Mouse (Mus musculus): ENCODE data around the gene Dpp6. TPM values are rescaled to one million over a fixed set of nuclear protein-coding genes. Genes with fewer than 3 reads are reported as not detected.

Dpp6 gene
- polyA plus RNA-seq, 1 experiment from 2014 or later, result 3.5 TPM

DNA sequence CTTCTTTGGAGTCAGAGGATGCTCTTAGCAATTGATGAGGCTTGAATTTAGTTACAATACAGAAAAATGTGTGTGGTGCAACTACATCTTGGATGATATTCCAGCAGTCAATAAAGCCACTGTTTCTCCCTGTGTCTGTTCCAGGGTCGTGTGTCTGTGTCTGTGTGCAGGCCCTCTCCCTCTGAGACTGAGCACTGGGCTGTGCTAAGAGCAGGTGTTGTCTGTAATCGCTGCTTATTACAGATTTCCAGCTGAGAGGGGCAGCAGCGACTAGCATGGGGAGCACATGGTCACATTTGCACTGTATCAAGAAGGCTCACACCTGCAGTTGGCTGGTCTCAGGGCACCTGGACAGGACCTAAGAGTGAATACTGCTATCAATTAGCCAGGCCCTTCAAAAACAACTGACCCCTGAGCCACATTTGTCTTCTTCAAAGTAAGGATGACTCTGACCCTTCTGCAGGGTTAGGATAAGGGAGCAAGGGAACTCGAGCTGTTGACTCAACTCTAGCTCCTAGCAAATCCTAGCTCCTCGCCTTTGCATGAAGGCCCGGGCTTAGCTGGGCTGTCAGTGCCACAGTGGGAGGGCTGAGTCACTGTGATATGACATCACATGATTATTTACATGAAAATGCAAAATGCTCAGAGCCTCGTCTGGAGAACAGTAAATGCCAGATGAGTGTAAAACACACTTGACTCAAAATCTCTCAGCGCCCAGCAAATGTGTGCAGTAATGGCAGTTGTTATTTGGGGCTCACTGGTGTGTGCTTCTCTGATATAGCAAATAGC lies 771.2 kb downstream of the Dpp6 start:
- no peak overlapping the region for H3K4me3 ChIP-seq
- no peak overlapping the region for H3K9ac ChIP-seq
- no peaks in the 10 kb centered on the region for H3K36me3 ChIP-seq
- H3K27ac ChIP-seq, result no peak overlapping the region
- no peaks in the 10 kb centered on the region for H3K27me3 ChIP-seq
- no peak for ATAC-seq (ENCODE audit: insufficient number of reproducible peaks, insufficient read depth, low FRiP score, low TSS enrichment, low read depth)
- 58% methylated on average over 8 of the region's 8 CpGs for WGBS
- no peaks in the 10 kb centered on the region for H3K9me3 ChIP-seq
- H3K4me2 ChIP-seq, result no peak overlapping the region
- H3K4me1 ChIP-seq, result no peaks in the 10 kb centered on the region

DNA sequence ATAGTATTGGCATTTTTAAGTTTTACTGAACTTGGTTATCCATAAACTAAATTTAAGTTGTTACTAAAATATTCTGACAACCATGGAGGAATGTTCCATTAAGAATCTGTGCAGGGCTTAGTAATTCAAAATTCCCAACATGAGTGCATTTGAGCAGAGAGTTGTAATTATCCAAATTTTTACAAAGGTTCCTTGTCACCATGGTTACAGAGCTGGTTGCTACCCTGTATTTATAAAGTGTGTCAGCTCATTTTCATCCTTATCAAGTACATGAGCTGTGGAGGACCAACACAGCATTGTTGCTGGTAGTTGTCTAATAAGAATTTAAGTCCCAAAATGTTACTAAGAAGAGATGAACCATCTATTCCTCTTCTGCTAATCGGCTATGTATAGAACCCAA lies 787.1 kb downstream of the Dpp6 start:
- no peak overlapping the region for H3K4me2 ChIP-seq
- H3K9me3 ChIP-seq, result no peaks in the 10 kb centered on the region
- 79% methylated on average over 1 of the region's 1 CpGs for WGBS
- H3K4me1 ChIP-seq, result no peaks in the 10 kb centered on the region
- no peak overlapping the region for H3K4me3 ChIP-seq
- H3K36me3 ChIP-seq, result no peaks in the 10 kb centered on the region
- no peaks in the 10 kb centered on the region for H3K27me3 ChIP-seq
- no peak overlapping the region for H3K27ac ChIP-seq
- ATAC-seq (ENCODE audit: insufficient number of reproducible peaks, insufficient read depth, low FRiP score, low TSS enrichment, low read depth), result no peak
- H3K9ac ChIP-seq, result no peak overlapping the region

DNA sequence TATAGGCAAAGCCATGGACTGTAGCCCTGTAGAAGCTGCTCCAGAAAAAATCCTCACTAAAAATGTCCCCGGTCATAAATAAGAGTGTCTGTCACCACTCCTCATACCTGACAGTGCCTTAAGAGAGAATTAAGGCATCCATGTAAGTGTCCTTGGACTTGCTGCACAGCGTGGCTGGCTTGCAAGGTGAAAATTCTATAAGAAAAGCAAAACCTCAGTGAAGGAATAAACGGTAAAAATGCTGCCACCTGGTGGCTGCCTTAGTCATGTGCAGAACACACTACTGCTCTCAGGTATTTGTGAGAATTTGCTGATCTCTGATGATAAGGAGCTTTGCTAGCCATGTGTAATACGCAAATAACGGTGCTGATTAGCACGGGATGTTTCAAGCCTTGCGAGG lies 798.8 kb downstream of the Dpp6 start:
- no peaks in the 10 kb centered on the region for H3K4me1 ChIP-seq
- no peaks in the 10 kb centered on the region for H3K27me3 ChIP-seq
- no peak overlapping the region for H3K9ac ChIP-seq
- 35% methylated on average over 7 of the region's 7 CpGs for WGBS
- no peak overlapping the region for H3K27ac ChIP-seq
- ATAC-seq (ENCODE audit: insufficient number of reproducible peaks, insufficient read depth, low FRiP score, low TSS enrichment, low read depth), result no peak
- no peak overlapping the region for H3K4me2 ChIP-seq
- no peaks in the 10 kb centered on the region for H3K9me3 ChIP-seq
- no peak overlapping the region for H3K4me3 ChIP-seq
- H3K36me3 ChIP-seq, result no peaks in the 10 kb centered on the region

DNA sequence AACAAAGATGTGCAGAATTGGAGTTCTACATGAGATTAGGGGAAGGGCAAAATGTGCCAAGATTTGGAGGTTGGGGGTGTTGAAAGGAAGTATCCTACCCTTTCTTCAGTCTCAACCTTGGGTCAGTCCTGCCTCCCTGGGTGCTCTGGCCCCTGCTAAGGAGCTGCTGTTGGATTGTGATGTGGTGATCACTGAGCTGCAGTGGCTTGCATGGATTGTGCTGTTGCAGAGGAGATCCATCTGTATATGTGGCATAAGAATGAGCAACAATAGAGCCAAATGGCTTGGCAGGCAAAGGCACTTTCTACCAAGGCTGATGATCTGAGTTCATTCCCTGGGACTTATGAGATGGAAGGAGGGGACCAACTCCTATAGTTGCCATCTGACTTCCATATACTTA lies 804.8 kb downstream of the Dpp6 start:
- Histone ChIP-seq H3K27me3 (no peaks in the 10 kb centered on the region), H3K36me3 (no peaks in the 10 kb centered on the region), H3K4me1 (no peaks in the 10 kb centered on the region), H3K9ac (no peak overlapping the region), H3K9me3 (no peaks in the 10 kb centered on the region), H3K4me2 (no peak overlapping the region), H3K4me3 (no peak overlapping the region), H3K27ac (no peak overlapping the region)
- ATAC-seq (ENCODE audit: insufficient number of reproducible peaks, insufficient read depth, low FRiP score, low TSS enrichment, low read depth), result no peak

DNA sequence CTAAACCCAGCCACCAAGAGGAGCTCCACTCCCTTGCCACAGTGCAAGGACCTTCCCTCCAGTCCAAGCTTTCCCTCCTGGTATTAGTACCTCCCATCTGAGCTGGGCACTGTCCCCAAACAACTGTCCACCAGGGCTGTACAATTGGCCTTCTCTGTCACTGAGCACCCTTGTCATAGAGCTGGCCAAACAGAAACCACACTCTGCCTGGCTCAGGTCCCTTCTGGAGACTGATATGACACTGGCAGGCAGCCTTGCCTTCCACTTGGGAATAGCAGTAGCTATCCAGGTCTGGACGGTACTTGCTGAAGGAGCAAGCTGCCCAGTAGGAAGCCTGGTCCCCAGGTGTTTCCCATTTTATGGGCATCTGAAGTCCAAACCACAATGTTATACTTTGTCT lies 806.9 kb downstream of the Dpp6 start:
- Histone ChIP-seq H3K4me2 (no peak overlapping the region), H3K36me3 (no peaks in the 10 kb centered on the region), H3K9me3 (no peaks in the 10 kb centered on the region), H3K27ac (no peak overlapping the region), H3K4me3 (no peak overlapping the region), H3K9ac (no peak overlapping the region), H3K4me1 (no peaks in the 10 kb centered on the region), H3K27me3 (no peaks in the 10 kb centered on the region)
- 45% methylated on average over 1 of the region's 1 CpGs for WGBS
- ATAC-seq (ENCODE audit: insufficient number of reproducible peaks, insufficient read depth, low FRiP score, low TSS enrichment, low read depth), result no peak

DNA sequence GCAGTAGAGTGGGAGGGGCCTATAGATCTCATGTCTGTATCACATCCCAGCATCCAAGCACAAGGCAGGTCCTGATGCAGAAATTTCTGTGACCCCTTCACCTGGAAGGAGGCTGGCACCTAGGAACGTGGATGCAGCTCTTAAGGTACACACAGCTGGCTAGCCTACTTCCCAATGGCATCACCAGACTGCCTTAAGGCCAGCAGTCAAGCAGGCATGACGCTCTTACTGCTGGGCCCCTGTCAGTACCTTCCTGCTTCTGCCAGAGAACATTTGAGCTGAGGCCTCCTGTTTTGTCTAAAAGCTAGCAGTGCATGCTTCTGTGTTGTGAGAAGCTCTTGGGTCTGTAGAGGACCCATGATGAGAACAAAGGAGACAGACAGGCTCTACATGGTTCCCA lies 815.1 kb downstream of the Dpp6 start:
- Histone ChIP-seq H3K36me3 (no peaks in the 10 kb centered on the region), H3K9me3 (no peaks in the 10 kb centered on the region), H3K4me3 (no peak overlapping the region), H3K4me2 (no peak overlapping the region), H3K4me1 (no peaks in the 10 kb centered on the region), H3K27ac (no peak overlapping the region), H3K9ac (no peak overlapping the region), H3K27me3 (no peaks in the 10 kb centered on the region)
- WGBS, result 84% methylated on average over 2 of the region's 2 CpGs
- no peak for ATAC-seq (ENCODE audit: insufficient number of reproducible peaks, insufficient read depth, low FRiP score, low TSS enrichment, low read depth)

DNA sequence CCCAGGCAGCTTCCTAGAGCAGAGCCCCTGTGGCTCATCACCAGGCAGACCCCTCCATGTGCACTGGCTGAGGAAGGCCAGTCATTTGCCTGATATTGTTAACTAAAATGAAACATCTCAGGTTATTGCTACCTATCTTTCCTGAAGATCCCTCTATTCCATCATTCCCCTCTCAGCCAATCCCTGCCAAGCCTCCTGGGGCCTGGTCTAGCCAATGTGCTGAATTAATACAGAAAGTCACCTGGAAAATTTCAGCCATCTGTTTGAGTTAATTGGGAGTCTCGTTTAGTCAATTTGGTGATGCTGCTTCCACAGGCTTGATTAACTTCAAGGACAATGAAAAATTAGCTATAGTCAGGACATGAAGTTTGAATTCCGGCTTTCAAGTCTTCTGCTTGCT lies 818.9 kb downstream of the Dpp6 start:
- 67% methylated on average over 2 of the region's 2 CpGs for WGBS
- H3K4me2 ChIP-seq, result no peak overlapping the region
- no peaks in the 10 kb centered on the region for H3K4me1 ChIP-seq
- ATAC-seq (ENCODE audit: insufficient number of reproducible peaks, insufficient read depth, low FRiP score, low TSS enrichment, low read depth), result no peak
- no peaks in the 10 kb centered on the region for H3K9me3 ChIP-seq
- no peaks in the 10 kb centered on the region for H3K27me3 ChIP-seq
- H3K36me3 ChIP-seq, result no peaks in the 10 kb centered on the region
- no peak overlapping the region for H3K4me3 ChIP-seq
- no peak overlapping the region for H3K27ac ChIP-seq
- no peak overlapping the region for H3K9ac ChIP-seq

DNA sequence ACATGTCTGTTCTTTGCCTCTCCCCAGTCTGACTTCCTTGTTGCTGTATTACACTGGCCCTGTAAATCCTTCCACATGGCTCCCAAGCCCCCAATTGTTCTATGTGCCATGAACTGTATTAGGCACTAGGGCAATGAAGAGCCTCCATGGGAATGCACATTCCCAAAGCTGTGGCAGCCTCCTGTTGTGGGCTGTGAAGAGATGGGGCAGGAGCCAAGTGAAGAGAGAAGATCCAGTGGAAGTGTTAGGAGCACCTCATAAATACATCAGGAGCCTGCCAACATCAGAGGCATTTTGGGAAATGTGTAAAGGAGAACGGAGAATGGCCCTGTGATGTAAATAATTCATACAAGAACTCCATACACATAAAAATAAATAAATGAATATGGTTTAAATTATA lies 824.9 kb downstream of the Dpp6 start:
- H3K4me1 ChIP-seq, result no peaks in the 10 kb centered on the region
- 87% methylated on average over 1 of the region's 1 CpGs for WGBS
- no peak overlapping the region for H3K4me2 ChIP-seq
- H3K27ac ChIP-seq, result no peak overlapping the region
- H3K9ac ChIP-seq, result no peak overlapping the region
- H3K36me3 ChIP-seq, result no peaks in the 10 kb centered on the region
- H3K9me3 ChIP-seq, result no peaks in the 10 kb centered on the region
- H3K4me3 ChIP-seq, result no peak overlapping the region
- H3K27me3 ChIP-seq, result no peaks in the 10 kb centered on the region
- ATAC-seq (ENCODE audit: insufficient number of reproducible peaks, insufficient read depth, low FRiP score, low TSS enrichment, low read depth), result no peak

DNA sequence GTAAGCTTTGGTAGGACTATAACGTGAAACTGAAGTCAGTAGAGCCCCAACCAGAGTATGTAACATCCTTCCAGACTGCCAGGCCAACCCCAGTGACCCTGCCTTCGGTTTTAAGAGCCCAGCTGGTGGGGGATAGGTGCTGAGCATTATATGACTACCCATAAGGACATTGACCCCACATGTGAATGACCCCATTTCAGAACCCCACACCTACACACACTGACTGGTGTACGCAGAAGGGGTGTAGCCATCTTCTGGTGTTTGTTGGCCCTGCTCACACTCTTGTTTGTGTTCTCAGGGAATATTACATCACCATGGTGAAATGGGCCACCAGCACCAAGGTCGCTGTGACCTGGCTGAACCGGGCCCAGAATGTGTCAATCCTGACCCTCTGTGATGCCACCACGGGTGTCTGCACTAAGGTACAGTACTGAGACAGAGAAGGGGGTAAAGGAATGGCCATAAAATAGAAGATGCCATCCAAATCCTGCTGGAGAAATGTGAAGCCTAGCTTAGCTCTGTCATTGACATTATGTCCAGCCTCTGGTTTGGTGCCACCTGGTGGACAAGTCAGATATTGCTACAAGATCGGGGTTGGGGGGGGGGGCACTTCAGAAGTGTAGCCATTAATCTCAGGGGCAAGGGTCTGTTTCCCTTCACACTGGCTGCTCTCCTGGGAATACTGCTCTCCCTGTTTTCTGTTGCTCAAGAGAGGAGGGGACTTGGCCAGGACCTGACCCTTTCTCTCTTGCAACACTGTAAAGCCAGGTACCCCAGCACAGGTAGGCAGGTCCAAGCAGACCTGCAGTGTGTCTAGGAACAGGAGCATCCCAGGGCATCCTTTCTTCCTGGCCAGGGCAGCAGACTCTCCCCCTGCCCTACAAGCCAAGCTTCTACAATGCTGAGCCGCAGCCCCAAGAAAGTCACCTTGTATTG lies 835.1 kb downstream of the Dpp6 start:
- Histone ChIP-seq H3K9ac (no peak overlapping the region), H3K4me3 (no peak overlapping the region), H3K27ac (no peak overlapping the region), H3K27me3 (no peaks in the 10 kb centered on the region), H3K9me3 (no peaks in the 10 kb centered on the region), H3K36me3 (no peaks in the 10 kb centered on the region), H3K4me1 (no peaks in the 10 kb centered on the region), H3K4me2 (no peak overlapping the region)
- no peak for ATAC-seq (ENCODE audit: insufficient number of reproducible peaks, insufficient read depth, low FRiP score, low TSS enrichment, low read depth)
- 51% methylated on average over 8 of the region's 8 CpGs for WGBS

DNA sequence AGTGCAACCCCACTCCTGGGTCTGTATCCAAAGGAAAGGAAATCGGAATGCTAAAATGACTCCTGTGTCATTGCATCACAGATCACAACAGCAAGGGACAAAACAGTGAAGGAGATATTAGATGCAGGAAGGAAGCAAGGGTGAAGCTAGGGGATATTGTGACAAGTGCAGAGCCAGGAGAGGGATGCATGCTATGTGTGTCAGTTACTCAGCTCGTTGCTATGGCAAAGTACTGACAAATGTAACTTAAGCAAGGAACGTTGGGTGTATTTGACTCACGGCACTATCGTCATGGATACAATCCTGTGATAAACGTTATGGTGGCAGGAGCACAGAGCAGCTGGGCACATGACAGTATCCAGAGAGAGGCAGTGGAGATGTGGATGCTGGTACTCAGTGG lies 839.1 kb downstream of the Dpp6 start:
- Histone ChIP-seq H3K4me2 (no peak overlapping the region), H3K9me3 (no peaks in the 10 kb centered on the region), H3K27me3 (no peaks in the 10 kb centered on the region), H3K4me1 (no peaks in the 10 kb centered on the region), H3K4me3 (no peak overlapping the region), H3K9ac (no peak overlapping the region), H3K36me3 (no peaks in the 10 kb centered on the region), H3K27ac (no peak overlapping the region)
- WGBS, result 76% methylated on average over 6 of the region's 6 CpGs
- no peak for ATAC-seq (ENCODE audit: insufficient number of reproducible peaks, insufficient read depth, low FRiP score, low TSS enrichment, low read depth)

DNA sequence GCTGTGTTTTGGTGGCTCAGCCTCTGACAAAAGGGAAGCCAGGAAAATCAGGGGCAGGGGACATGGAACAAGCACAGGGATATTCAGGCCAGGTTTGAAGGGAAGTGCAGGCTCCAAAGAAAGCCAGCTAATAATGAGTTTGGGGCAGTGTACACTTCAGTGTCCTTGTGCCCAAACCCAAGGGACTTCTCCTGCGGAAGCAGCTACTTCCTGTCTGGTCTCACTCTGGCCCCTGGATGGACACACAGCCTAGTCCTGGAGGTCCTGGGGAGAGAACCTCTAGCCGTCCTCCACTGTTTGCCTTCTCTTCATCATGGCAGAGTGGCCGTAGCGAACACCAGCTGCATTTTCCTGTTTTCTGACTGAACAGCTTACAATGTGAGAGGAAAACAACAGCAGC lies 840.7 kb downstream of the Dpp6 start:
- no peak for ATAC-seq (ENCODE audit: insufficient number of reproducible peaks, insufficient read depth, low FRiP score, low TSS enrichment, low read depth)
- H3K4me3 ChIP-seq, result no peak overlapping the region
- WGBS, result 64% methylated on average over 4 of the region's 4 CpGs
- H3K27ac ChIP-seq, result no peak overlapping the region
- H3K9ac ChIP-seq, result no peak overlapping the region
- H3K4me1 ChIP-seq, result no peaks in the 10 kb centered on the region
- no peaks in the 10 kb centered on the region for H3K36me3 ChIP-seq
- H3K4me2 ChIP-seq, result no peak overlapping the region
- no peaks in the 10 kb centered on the region for H3K9me3 ChIP-seq
- H3K27me3 ChIP-seq, result no peaks in the 10 kb centered on the region

DNA sequence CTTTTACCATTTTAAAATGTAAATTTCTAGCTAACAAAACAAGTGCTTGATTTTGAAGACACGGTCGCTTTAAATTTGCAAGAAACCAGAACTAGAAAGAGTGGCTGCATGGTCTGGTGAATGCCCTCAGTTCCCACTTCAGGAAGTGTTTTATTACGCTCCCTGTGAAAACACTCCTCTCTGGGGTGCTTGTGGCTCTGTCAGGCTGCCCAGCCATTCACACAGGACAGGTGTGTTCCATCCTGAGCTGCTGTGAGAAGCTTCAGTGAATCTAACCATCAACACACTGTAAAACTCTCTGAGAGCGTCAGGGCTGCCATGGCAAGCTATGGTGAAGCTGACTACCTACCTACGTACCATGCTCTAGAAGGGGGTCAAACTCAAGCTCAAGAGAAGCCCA lies 841.2 kb downstream of the Dpp6 start:
- no peaks in the 10 kb centered on the region for H3K36me3 ChIP-seq
- WGBS, result 77% methylated on average over 5 of the region's 5 CpGs
- no peak overlapping the region for H3K9ac ChIP-seq
- no peaks in the 10 kb centered on the region for H3K27me3 ChIP-seq
- H3K27ac ChIP-seq, result no peak overlapping the region
- ATAC-seq (ENCODE audit: insufficient number of reproducible peaks, insufficient read depth, low FRiP score, low TSS enrichment, low read depth), result no peak
- no peak overlapping the region for H3K4me2 ChIP-seq
- no peaks in the 10 kb centered on the region for H3K9me3 ChIP-seq
- H3K4me1 ChIP-seq, result no peaks in the 10 kb centered on the region
- no peak overlapping the region for H3K4me3 ChIP-seq
